Mouse (Mus musculus) adrenal gland, adult 18-20 months (tissue): ENCODE measurements at regions not wholly inside any gene's neighbourhood (a gene's known extent, or its start where the extent isn't known, plus 50 kb on each side); places are given as distances from the start of the nearest gene placed in this dataset.
"Not testable (repeated sequence)": the region's sequence is repeated elsewhere in the genome, so short reads cannot be mapped to it uniquely, and the experiment has no call there.

Source experiments
- DNase-seq, 2 experiments: peaks; one replicate each; pipeline ENCODE4 v3.0.0; 2021 to 2022; ENCODE audit warnings: low spot score in 2 of 2

DNA sequence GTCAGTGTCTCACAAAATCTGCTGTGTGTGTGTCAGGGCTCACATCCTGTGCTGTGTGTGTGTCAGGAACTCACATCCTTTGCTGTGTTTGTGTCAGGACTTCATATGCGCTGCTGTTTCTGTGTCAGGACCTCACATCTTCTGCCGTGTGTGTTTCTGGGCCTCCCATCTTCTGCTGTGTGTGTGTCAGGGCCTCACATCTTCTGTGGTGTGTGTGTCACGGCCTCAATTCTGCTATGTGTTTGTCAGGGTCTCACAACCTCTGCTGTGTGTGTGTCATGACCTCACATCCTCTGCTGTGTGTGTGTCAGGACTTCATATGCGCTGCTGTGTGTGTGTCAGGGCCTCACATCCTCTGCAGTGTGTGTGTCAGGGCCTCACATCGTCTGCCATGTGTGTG is 137.5 kb downstream of the Asmt start:
- DNase-seq: not testable (repeated sequence)

DNA sequence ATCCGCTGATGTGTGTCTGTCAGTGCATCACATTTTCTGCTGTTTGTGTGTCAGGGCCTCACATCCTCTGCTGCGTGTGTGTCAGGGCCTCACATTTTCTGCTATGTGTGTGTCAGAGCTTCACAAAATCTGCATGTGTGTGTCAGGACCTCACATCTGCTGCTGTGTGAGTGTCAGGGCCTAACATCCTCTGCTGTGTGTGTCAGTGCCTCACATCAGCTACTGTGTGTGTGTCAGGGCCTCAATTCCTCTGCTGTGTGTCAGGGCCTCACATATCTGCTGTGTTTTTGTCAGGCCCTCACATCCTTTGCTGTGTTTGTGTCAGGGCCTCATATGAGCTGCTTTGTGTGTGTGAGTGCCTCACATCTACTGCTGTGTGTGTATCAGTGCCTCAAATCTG is 142.9 kb downstream of the Asmt start:
- no peak for DNase-seq

DNA sequence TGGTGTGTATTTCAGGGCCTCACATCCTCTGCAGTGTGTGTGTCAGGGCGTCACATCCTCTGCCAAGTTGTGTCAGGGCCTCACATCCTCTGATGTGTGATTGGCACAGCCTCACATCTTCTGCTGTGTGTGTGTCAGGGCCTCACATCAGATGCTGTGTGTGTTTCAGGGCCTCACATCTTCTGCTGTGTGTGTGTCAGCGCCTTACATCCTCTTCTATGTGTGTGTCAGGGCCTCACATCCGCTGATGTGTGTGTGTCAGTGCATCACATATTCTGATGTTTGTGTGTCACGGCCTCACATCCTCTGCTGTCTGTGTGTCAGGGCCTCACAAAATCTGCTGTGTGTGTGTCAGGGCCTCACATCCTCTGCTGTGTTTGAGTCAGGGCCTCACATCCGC is 168.7 kb downstream of the Asmt start:
- DNase-seq: peak in 1 of 2 experiments; percentile 10

DNA sequence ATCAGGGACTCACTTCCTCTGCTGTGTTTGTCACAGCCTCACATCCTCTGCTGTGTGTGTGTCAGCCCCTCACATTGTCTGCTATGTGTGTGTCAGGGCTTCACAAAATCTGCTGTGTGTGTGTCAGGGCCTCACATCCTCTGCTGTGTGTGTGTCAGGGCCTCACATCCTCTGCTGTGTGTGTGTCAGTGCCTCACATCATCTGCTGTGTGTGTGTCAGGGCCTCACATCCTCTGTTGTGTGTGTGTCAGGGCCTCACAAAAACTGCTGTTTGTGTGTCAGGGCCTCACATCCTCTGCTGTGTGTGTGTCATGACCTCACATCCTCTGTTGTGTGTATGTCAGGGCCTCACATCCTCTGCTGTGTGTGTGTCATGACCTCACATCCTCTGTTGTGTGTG is 169.1 kb downstream of the Asmt start:
- DNase-seq: peak in 1 of 2 experiments; percentile 7

DNA sequence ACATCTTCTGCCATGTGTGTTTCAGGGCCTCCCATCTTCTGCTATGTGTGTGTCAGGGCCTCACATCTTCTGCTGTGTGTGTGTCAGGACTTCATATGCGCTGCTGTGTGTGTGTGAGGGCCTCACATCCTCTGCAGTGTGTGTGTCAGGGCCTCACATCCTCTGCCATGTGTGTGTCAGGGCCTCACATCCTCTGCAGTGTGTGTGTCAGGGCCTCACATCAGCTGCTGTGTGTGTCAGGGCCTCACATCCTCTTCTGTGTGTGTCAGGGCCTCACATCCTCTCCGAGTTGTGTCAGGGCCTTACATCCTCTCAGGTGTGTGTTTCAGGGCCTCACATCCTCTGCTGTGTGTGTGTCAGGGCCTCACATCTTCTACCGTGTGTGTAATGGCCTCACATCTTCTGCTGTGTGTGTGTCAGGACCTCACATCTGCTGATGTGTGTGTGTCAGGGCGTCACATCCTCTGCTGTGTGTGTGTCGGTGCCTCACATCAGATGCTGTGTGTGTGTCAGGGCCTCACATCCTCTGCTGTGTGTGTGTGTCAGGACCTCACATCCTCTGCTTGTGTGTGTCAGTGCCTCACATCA is 170.5 kb downstream of the Asmt start:
- not testable (repeated sequence) for DNase-seq

DNA sequence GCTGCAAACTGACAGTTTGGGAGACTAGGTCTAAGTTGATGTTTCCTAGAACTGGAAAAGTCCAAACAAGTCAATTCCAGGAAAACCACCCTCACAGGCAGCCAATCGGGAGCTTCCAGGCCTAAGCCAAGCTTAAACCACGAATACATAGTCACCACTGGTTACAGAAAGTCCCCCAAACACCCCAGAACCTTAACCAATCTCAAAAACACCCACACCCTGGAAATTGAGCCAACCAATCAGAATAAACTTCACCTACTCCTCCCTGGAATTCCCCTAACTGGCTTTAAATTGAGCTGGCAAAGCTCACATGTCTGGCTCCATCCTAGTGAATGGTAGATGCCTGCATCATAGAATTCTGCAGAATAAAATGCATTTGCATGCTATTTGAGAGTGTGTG is 204.2 kb downstream of the Asmt start:
- DNase-seq: not testable (repeated sequence)

DNA sequence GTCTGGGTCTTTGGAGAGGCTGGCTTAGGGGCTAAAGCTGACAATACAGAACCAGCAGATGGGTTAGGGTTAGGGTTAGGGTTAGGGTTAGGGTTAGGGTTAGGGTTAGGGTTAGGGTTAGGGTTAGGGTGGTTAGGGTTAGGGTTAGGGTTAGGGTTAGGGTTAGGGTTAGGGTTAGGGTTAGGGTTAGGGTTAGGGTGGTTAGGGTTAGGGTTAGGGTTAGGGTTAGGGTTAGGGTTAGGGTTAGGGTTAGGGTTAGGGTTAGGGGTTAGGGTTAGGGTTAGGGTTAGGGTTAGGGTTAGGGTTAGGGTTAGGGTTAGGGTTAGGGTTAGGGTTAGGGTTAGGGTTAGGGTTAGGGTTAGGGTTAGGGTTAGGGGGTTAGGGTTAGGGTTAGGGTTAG is 208.4 kb downstream of the Asmt start:
- DNase-seq: peak in 1 of 2 experiments; percentile 1
